Mouse (Mus musculus): ENCODE data around the gene Cadm4. TPM values are rescaled to one million over a fixed set of nuclear protein-coding genes. Genes with fewer than 3 reads are reported as not detected.

The Cadm4 gene
- total RNA-seq, 1 experiment from 2014 or later: 0.35 TPM

GRCm38 (mm10) chr7:24461376-24462051 lies 20.3 kb upstream of the Cadm4 start:
- ATAC-seq (replicated peaks in 1 of 2; ENCODE audit: insufficient read depth in 1 of 2, low FRiP score in 2 of 2, low TSS enrichment in 1 of 2, low read depth in 1 of 2, poor library complexity in 2 of 2, severe bottlenecking in 2 of 2): no peak

- ATAC-seq (replicated peaks in 1 of 2; ENCODE audit: insufficient read depth in 1 of 2, low FRiP score in 2 of 2, low TSS enrichment in 1 of 2, low read depth in 1 of 2, poor library complexity in 2 of 2, severe bottlenecking in 2 of 2): peak; percentile 33 to 48
These were observed 19.2 kb upstream of the Cadm4 start, which contains the start of gene Plaur for GRCm38 (mm10) chr7:24462388-24463319. Plaur (plus strand) TSS chr7:24462484.

GRCm38 (mm10) chr7:24466835-24467234 lies 15.0 kb upstream of the Cadm4 start:
- ATAC-seq (replicated peaks in 1 of 2; ENCODE audit: insufficient read depth in 1 of 2, low FRiP score in 2 of 2, low TSS enrichment in 1 of 2, low read depth in 1 of 2, poor library complexity in 2 of 2, severe bottlenecking in 2 of 2): peak in 1 of 2 experiments; percentile 15; a peak in 1 of 4 replicates

- no peak for ATAC-seq (replicated peaks in 1 of 2; ENCODE audit: insufficient read depth in 1 of 2, low FRiP score in 2 of 2, low TSS enrichment in 1 of 2, low read depth in 1 of 2, poor library complexity in 2 of 2, severe bottlenecking in 2 of 2)
These were observed 13.9 kb upstream of the Cadm4 start for GRCm38 (mm10) chr7:24467886-24468285.

- no peak for ATAC-seq (replicated peaks in 1 of 2; ENCODE audit: insufficient read depth in 1 of 2, low FRiP score in 2 of 2, low TSS enrichment in 1 of 2, low read depth in 1 of 2, poor library complexity in 2 of 2, severe bottlenecking in 2 of 2)
These were observed 12.7 kb upstream of the Cadm4 start for GRCm38 (mm10) chr7:24469126-24469525.

- no peak for ATAC-seq (replicated peaks in 1 of 2; ENCODE audit: insufficient read depth in 1 of 2, low FRiP score in 2 of 2, low TSS enrichment in 1 of 2, low read depth in 1 of 2, poor library complexity in 2 of 2, severe bottlenecking in 2 of 2)
These were observed 11.5 kb upstream of the Cadm4 start for GRCm38 (mm10) chr7:24470356-24470755.

GRCm38 (mm10) chr7:24472442-24472841 lies 9.4 kb upstream of the Cadm4 start:
- no peak for ATAC-seq (replicated peaks in 1 of 2; ENCODE audit: insufficient read depth in 1 of 2, low FRiP score in 2 of 2, low TSS enrichment in 1 of 2, low read depth in 1 of 2, poor library complexity in 2 of 2, severe bottlenecking in 2 of 2)

GRCm38 (mm10) chr7:24472937-24473336 lies 8.9 kb upstream of the Cadm4 start:
- ATAC-seq (replicated peaks in 1 of 2; ENCODE audit: insufficient read depth in 1 of 2, low FRiP score in 2 of 2, low TSS enrichment in 1 of 2, low read depth in 1 of 2, poor library complexity in 2 of 2, severe bottlenecking in 2 of 2): no peak

GRCm38 (mm10) chr7:24473913-24474529 lies 7.8 kb upstream of the Cadm4 start:
- peak; percentile 63 to 70 for ATAC-seq (replicated peaks in 1 of 2; ENCODE audit: insufficient read depth in 1 of 2, low FRiP score in 2 of 2, low TSS enrichment in 1 of 2, low read depth in 1 of 2, poor library complexity in 2 of 2, severe bottlenecking in 2 of 2)

- ATAC-seq (replicated peaks in 1 of 2; ENCODE audit: insufficient read depth in 1 of 2, low FRiP score in 2 of 2, low TSS enrichment in 1 of 2, low read depth in 1 of 2, poor library complexity in 2 of 2, severe bottlenecking in 2 of 2): no peak
These were observed 6.9 kb upstream of the Cadm4 start for GRCm38 (mm10) chr7:24474811-24475506.

GRCm38 (mm10) chr7:24476338-24476737 lies 5.5 kb upstream of the Cadm4 start:
- ATAC-seq (replicated peaks in 1 of 2; ENCODE audit: insufficient read depth in 1 of 2, low FRiP score in 2 of 2, low TSS enrichment in 1 of 2, low read depth in 1 of 2, poor library complexity in 2 of 2, severe bottlenecking in 2 of 2): no peak

- no peak for ATAC-seq (replicated peaks in 1 of 2; ENCODE audit: insufficient read depth in 1 of 2, low FRiP score in 2 of 2, low TSS enrichment in 1 of 2, low read depth in 1 of 2, poor library complexity in 2 of 2, severe bottlenecking in 2 of 2)
These were observed 5.0 kb upstream of the Cadm4 start for GRCm38 (mm10) chr7:24476856-24477255.

- ATAC-seq (replicated peaks in 1 of 2; ENCODE audit: insufficient read depth in 1 of 2, low FRiP score in 2 of 2, low TSS enrichment in 1 of 2, low read depth in 1 of 2, poor library complexity in 2 of 2, severe bottlenecking in 2 of 2): no peak
These were observed 2.9 kb upstream of the Cadm4 start for GRCm38 (mm10) chr7:24478911-24479310.

- no peak for ATAC-seq (replicated peaks in 1 of 2; ENCODE audit: insufficient read depth in 1 of 2, low FRiP score in 2 of 2, low TSS enrichment in 1 of 2, low read depth in 1 of 2, poor library complexity in 2 of 2, severe bottlenecking in 2 of 2)
These were observed 2.1 kb upstream of the Cadm4 start for GRCm38 (mm10) chr7:24479685-24480084.

GRCm38 (mm10) chr7:24480121-24480941 lies 1.5 kb upstream of the Cadm4 start:
- peak in 1 of 2 experiments; percentile 25; a peak in 1 of 4 replicates for ATAC-seq (replicated peaks in 1 of 2; ENCODE audit: insufficient read depth in 1 of 2, low FRiP score in 2 of 2, low TSS enrichment in 1 of 2, low read depth in 1 of 2, poor library complexity in 2 of 2, severe bottlenecking in 2 of 2)

GRCm38 (mm10) chr7:24480986-24481473 lies 793 bp upstream of the Cadm4 start:
- peak in 1 of 2 experiments; percentile 9; a peak in 1 of 4 replicates for ATAC-seq (replicated peaks in 1 of 2; ENCODE audit: insufficient read depth in 1 of 2, low FRiP score in 2 of 2, low TSS enrichment in 1 of 2, low read depth in 1 of 2, poor library complexity in 2 of 2, severe bottlenecking in 2 of 2)
